Mouse (Mus musculus): ENCODE data around the gene Xpnpep2. TPM values are rescaled to one million over a fixed set of nuclear protein-coding genes. Genes with fewer than 3 reads are reported as not detected.
A peak's percentile ranks its signal among the peaks of the same experiment; 100 is the strongest.

Xpnpep2 gene
- total RNA-seq, 2 experiments from 2014 or later: 0.49 to 1.7 TPM

GRCm38 (mm10) chrX:48119294-48119693 lies 10.8 kb downstream of the Xpnpep2 start:
- no peak for DNase-seq
- intact Hi-C loops (cut with DNase I; ENCODE audit: low total_unique reads): no loop called here

GRCm38 (mm10) chrX:48124132-48125071 lies 15.9 kb downstream of the Xpnpep2 start:
- peak; percentile 67 for DNase-seq
- intact Hi-C loops (cut with DNase I; ENCODE audit: low total_unique reads): loop anchor here (10.0 kb wide), 1 partner anchor 130 kb away; no protein-coding TSS in a partner anchor

GRCm38 (mm10) chrX:48126903-48127476 lies 18.5 kb downstream of the Xpnpep2 start:
- intact Hi-C loops (cut with DNase I; ENCODE audit: low total_unique reads): loop anchor here (10.0 kb wide), 1 partner anchor 132 kb away; no protein-coding TSS in a partner anchor
- no peak for DNase-seq

- no peak for DNase-seq
- intact Hi-C loops (cut with DNase I; ENCODE audit: low total_unique reads): loop anchor here (10.0 kb wide), 1 partner anchor 133 kb away; no protein-coding TSS in a partner anchor
Measured at GRCm38 (mm10) chrX:48127502-48128218, 19.1 kb downstream of the Xpnpep2 start.

DNA sequence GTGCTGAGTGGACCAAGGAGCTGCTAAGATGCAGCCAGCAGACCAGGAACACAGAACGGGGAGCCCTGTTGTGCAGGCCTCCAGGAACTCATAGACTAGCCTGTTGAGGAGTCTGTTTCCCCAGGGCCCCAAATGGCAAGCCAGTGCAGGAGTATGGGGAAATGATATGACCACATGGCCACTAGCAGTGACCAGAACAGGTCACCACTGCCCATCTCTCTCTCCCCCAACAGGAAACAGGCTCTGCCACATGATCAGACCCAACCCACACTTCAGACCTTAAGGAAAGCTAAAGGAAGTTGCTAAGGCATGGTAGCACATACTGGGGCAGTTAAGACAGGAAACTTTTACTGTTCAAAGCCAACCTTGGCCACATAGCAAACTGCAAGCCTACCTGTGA lies 20.6 kb downstream of the Xpnpep2 start:
- intact Hi-C loops (cut with DNase I; ENCODE audit: low total_unique reads): loop anchor here (10.0 kb wide), 1 partner anchor 134 kb away; no protein-coding TSS in a partner anchor
- DNase-seq: no peak

DNA sequence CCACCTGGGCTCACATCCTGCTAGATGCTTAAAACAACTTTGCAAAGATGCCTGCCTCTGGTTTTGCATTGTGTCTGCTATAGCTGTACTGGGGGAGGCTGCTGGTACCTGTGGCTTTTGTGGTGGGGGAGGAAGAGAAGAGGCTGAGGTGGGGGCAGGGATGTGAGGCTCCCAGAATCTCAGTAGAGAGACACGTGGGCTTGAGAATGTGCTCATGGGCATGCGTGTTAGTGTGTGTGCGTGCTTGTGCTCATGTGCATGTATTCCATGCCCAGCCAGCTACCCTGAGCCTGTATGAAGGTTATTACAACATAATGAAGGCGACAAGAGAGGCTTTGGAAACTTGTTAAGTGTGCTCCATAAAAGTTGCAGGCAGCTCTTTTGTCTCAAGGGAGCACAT lies 28.4 kb downstream of the Xpnpep2 start:
- DNase-seq: no peak
- intact Hi-C loops (cut with DNase I; ENCODE audit: low total_unique reads): no loop called here

DNA sequence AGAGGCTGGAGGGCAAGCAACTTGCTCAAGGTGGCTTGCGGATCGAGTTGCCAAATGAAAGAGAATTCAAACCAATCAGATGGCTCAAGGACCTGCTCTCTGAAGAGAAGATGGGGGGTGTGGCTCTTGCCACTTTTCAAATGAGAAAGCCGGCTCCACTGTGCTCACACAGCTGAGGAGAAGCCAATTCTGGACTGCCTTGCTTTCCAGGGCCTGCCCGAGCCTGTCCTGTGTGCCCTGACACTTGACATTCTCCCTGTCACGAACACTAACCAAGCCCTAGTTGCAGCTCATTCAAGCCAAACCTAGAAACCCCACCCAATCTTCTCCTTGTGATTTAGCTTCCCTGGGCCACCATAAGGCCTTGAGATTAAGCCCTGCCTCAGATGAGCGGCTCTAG lies 29.5 kb downstream of the Xpnpep2 start:
- DNase-seq: no peak
- intact Hi-C loops (cut with DNase I; ENCODE audit: low total_unique reads): no loop called here

DNA sequence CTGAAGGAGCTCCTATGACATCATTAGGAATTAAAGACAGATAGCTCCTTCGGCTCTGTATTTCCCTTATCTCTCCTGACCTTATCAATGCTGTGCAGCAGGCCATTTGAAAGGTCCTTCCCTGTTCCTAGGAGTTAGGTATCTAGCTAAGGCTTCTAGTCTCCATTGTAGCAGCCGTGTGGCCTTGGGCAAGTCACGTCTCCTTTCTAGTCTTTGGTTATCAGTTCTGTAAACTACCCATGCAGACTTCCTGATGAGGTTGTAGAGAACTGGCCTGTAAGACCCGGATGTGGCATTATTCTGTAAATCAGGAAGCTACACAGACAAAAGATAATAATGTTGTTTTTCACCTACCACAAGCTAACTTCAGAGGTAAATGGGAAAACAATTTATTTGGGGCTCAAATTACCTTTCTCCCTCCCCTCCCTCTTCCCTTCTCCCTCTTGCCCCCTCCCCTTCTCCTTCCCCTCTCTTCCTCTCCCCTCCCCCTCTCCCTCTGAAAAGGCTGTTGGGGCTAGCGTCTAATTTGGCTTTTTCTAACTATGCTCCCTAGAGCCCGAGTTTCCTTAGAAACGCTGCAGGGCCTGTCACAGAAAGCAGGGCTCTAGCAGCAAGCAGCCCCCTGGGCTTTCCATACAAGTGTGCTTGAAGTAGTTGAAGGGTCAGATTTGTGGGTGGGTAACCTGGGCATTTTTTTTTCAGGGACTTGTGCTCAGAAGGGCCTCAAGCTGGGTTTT lies 30.2 kb downstream of the Xpnpep2 start:
- intact Hi-C loops (cut with DNase I; ENCODE audit: low total_unique reads): no loop called here
- no peak for DNase-seq

GRCm38 (mm10) chrX:48139368-48140285 lies 31.1 kb downstream of the Xpnpep2 start:
- intact Hi-C loops (cut with DNase I; ENCODE audit: low total_unique reads): no loop called here
- DNase-seq: no peak

- intact Hi-C loops (cut with DNase I; ENCODE audit: low total_unique reads): no loop called here
Measured at GRCm38 (mm10) chrX:48140286-48140877, 31.9 kb downstream of the Xpnpep2 start.

GRCm38 (mm10) chrX:48141481-48141880 lies 33.0 kb downstream of the Xpnpep2 start:
- no peak for DNase-seq
- intact Hi-C loops (cut with DNase I; ENCODE audit: low total_unique reads): no loop called here

More at GRCm38 (mm10) chrX:48140286-48140877, 31.9 kb downstream of the Xpnpep2 start:
- no peak for DNase-seq

GRCm38 (mm10) chrX:48143415-48144335 lies 35.1 kb downstream of the Xpnpep2 start:
- DNase-seq: no peak
- intact Hi-C loops (cut with DNase I; ENCODE audit: low total_unique reads): no loop called here

DNA sequence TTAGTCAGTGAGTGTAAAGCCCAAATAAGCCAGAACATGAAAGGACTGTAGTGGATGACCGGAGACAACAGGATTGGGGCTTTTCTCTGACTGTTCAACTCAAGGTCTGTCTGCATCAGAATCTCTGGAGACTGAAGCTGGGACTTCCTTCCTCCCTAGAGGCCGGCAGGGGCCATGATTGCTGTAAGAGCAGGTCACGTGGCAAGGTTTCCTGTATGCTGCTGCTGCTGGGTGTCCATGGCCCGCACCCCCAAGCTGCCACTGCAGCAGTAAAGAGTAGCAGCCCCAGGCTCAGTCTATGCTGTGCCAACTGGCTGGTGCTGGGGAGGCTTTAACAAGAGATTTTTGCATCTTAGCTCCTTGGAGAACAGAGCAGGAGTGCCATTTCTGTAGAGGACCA lies 37.7 kb downstream of the Xpnpep2 start, which contains the start of gene Sash3:
TSS of gene Sash3 (plus strand) at position 175 of the 400 bp plus-strand sequence.
- DNase-seq: no peak
- intact Hi-C loops (cut with DNase I; ENCODE audit: low total_unique reads): no loop called here

GRCm38 (mm10) chrX:48147226-48147625 lies 38.7 kb downstream of the Xpnpep2 start:
- intact Hi-C loops (cut with DNase I; ENCODE audit: low total_unique reads): no loop called here
- DNase-seq: no peak

- no peak for DNase-seq
- intact Hi-C loops (cut with DNase I; ENCODE audit: low total_unique reads): no loop called here
Measured at GRCm38 (mm10) chrX:48147741-48148186, 39.2 kb downstream of the Xpnpep2 start.

DNA sequence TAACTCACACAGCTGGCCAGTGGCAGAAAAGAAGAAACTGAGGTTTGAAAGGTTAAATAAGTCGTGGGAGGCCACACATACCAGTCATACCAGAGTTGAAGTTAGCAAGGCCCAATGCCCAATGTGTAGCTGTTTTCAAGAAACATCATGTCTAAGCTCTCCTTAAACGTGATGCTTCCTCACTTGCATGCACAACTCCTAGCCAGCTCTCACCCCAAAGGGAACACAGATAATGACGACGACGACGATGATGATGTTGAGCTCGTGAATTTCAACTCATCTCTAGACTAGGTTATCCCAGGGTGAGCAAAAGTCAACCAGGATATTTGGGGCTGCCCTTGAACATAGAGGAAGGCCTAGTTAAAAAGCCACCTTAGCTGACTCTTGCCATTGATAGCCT lies 43.6 kb downstream of the Xpnpep2 start:
- DNase-seq: no peak
- intact Hi-C loops (cut with DNase I; ENCODE audit: low total_unique reads): no loop called here

DNA sequence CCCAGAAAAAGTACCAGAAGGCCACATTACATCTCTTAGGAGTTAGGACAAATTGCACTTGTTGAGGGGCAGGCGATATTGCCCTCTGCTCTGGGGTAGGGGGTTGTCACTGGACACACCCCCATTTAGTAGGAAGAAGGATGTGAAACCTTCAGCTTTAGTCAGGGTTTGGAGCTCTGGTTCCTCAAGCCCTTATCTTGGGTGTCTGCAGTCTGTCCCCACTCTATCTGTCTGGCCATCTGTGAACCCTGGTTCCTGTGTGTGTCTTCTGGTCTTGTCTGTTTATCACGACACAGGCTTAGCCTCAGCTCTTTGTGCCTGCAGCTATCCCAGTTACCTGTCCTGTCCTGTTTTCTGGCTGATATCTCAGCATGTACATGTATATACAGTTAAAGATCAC lies 44.9 kb downstream of the Xpnpep2 start:
- no peak for DNase-seq
- intact Hi-C loops (cut with DNase I; ENCODE audit: low total_unique reads): no loop called here
